Mouse (Mus musculus) forebrain, embryonic 10.5 days (tissue): Measurements from ENCODE around the gene Tpk1. TPM values are rescaled to one million over a fixed set of nuclear protein-coding genes. Genes with fewer than 3 reads are reported as not detected.
"Not testable (repeated sequence)": the region's sequence is repeated elsewhere in the genome, so short reads cannot be mapped to it uniquely, and the experiment has no call there.

Source experiments
- DNase-seq: peaks from one replicate; pipeline ENCODE4 v3.0.0-alpha.2; 2017; ENCODE audit warnings: low spot score; ENCODE audit errors: extremely low spot score
- H3K27ac ChIP-seq: fragments of 300-500 bp; sonication (generic); 2 replicates; pipeline ENCODE4 v1.5.1; 2016; ENCODE audit warnings: mild to moderate bottlenecking
- H3K27me3 ChIP-seq: fragments of 300-500 bp; sonication (generic); 2 replicates; pipeline ENCODE4 v1.6.1; 2016; ENCODE audit warnings: mild to moderate bottlenecking; ENCODE audit not compliant: poor library complexity, severe bottlenecking
- H3K36me3 ChIP-seq: fragments of 300-500 bp; sonication (generic); replicated peaks from 2 replicates; pipeline ENCODE4 v1.6.1; 2016; ENCODE audit warnings: mild to moderate bottlenecking, moderate library complexity
- H3K4me1 ChIP-seq: fragments of 300-500 bp; sonication (generic); 2 replicates; pipeline ENCODE4 v1.6.1; 2016
- H3K4me3 ChIP-seq: fragments of 300-500 bp; sonication (generic); 2 replicates; pipeline ENCODE4 v1.5.1; 2016; ENCODE audit warnings: mild to moderate bottlenecking, moderate library complexity
- H3K9me3 ChIP-seq: fragments of 300-500 bp; sonication (generic); 2 replicates; pipeline ENCODE4 v1.6.1; 2016; ENCODE audit warnings: mild to moderate bottlenecking, moderate library complexity
- WGBS: fragments of 180-500 bp; shearing (Covaris S2); methylation state at CpG from one replicate; pipeline ENCODE4 v1.1.7; 2016; 5-methylcytosine and 5-hydroxymethylcytosine counted together
- polyA plus RNA-seq: library from polyadenylated mRNA; unstranded; fragments of >200 nt; fragmentation: Nextera tagmentation; extraction: Ambion mirVana; gene quantifications from 2 replicates; pipeline ENCODE4 v1.2.1, GENCODE M21; 2016

Tpk1 gene
- polyA plus RNA-seq, 1 experiment from 2014 or later = 4.8 TPM

GRCm38 (mm10) chr6:43636980-43637638 lies 29.0 kb downstream of the Tpk1 start:
- Histone ChIP-seq H3K36me3 (no peaks in the 10 kb centered on the region), H3K27ac (no peak overlapping the region), H3K4me1 (no peaks in the 10 kb centered on the region), H3K9me3 (no peaks in the 10 kb centered on the region), H3K27me3 (no peaks in the 10 kb centered on the region), H3K4me3 (no peak overlapping the region)
- 93% methylated on average over 11 of the region's 11 CpGs for WGBS
- no peak for DNase-seq

GRCm38 (mm10) chr6:43633308-43633963 lies 32.6 kb downstream of the Tpk1 start:
- Histone ChIP-seq H3K4me3 (no peak overlapping the region), H3K4me1 (no peaks in the 10 kb centered on the region), H3K9me3 (no peaks in the 10 kb centered on the region), H3K27ac (no peak overlapping the region), H3K27me3 (no peaks in the 10 kb centered on the region), H3K36me3 (no peaks in the 10 kb centered on the region)
- DNase-seq = no peak
- WGBS = 95% methylated on average over 3 of the region's 3 CpGs

- Histone ChIP-seq H3K4me3 (no peak overlapping the region), H3K27me3 (no peaks in the 10 kb centered on the region), H3K36me3 (no peaks in the 10 kb centered on the region), H3K27ac (no peak overlapping the region), H3K4me1 (no peaks in the 10 kb centered on the region), H3K9me3 (no peaks in the 10 kb centered on the region)
- no peak for DNase-seq
Observed at GRCm38 (mm10) chr6:43632871-43633270, 33.2 kb downstream of the Tpk1 start.

- WGBS = 94% methylated on average over 6 of the region's 6 CpGs
- H3K36me3 ChIP-seq, H3K9me3 ChIP-seq, H3K4me3 ChIP-seq, DNase-seq, H3K4me1 ChIP-seq, H3K27ac ChIP-seq, H3K27me3 ChIP-seq: not testable (repeated sequence)
Observed at GRCm38 (mm10) chr6:43623448-43623847, 42.6 kb downstream of the Tpk1 start.

GRCm38 (mm10) chr6:43619258-43619657 lies 46.8 kb downstream of the Tpk1 start:
- Histone ChIP-seq H3K4me1 (no peaks in the 10 kb centered on the region), H3K9me3 (no peaks in the 10 kb centered on the region), H3K4me3 (no peak overlapping the region), H3K27ac (no peak overlapping the region), H3K36me3 (no peaks in the 10 kb centered on the region), H3K27me3 (no peaks in the 10 kb centered on the region)
- WGBS = 83% methylated on average over 3 of the region's 3 CpGs
- no peak for DNase-seq

GRCm38 (mm10) chr6:43611770-43612169 lies 54.3 kb downstream of the Tpk1 start:
- Histone ChIP-seq H3K4me1 (no peaks in the 10 kb centered on the region), H3K27ac (no peak overlapping the region), H3K9me3 (no peaks in the 10 kb centered on the region), H3K4me3 (no peak overlapping the region), H3K27me3 (no peaks in the 10 kb centered on the region), H3K36me3 (no peaks in the 10 kb centered on the region)
- WGBS = 88% methylated on average over 2 of the region's 2 CpGs
- DNase-seq = no peak

GRCm38 (mm10) chr6:43590841-43591541 lies 75.1 kb downstream of the Tpk1 start:
- DNase-seq = no peak
- no peak overlapping the region for H3K4me3 ChIP-seq
- H3K27ac ChIP-seq = no peak overlapping the region
- no peaks in the 10 kb centered on the region for H3K9me3 ChIP-seq
- H3K36me3 ChIP-seq = no peaks in the 10 kb centered on the region
- WGBS = 87% methylated on average over 4 of the region's 4 CpGs
- no peaks in the 10 kb centered on the region for H3K27me3 ChIP-seq
- no peaks in the 10 kb centered on the region for H3K4me1 ChIP-seq

GRCm38 (mm10) chr6:43585274-43585673 lies 80.8 kb downstream of the Tpk1 start:
- Histone ChIP-seq H3K9me3 (no peaks in the 10 kb centered on the region), H3K27me3 (no peaks in the 10 kb centered on the region), H3K4me3 (no peak overlapping the region), H3K36me3 (no peaks in the 10 kb centered on the region), H3K27ac (no peak overlapping the region), H3K4me1 (no peaks in the 10 kb centered on the region)
- DNase-seq = no peak
- WGBS = 93% methylated on average over 2 of the region's 2 CpGs

GRCm38 (mm10) chr6:43581809-43582208 lies 84.3 kb downstream of the Tpk1 start:
- 89% methylated on average over 2 of the region's 2 CpGs for WGBS
- no peaks in the 10 kb centered on the region for H3K36me3 ChIP-seq

GRCm38 (mm10) chr6:43567885-43568284 lies 98.2 kb downstream of the Tpk1 start:
- DNase-seq = no peak
- no peak overlapping the region for H3K4me3 ChIP-seq
- H3K27me3 ChIP-seq = no peaks in the 10 kb centered on the region
- H3K36me3 ChIP-seq = no peaks in the 10 kb centered on the region
- WGBS = 94% methylated on average over 1 of the region's 1 CpGs
- no peaks in the 10 kb centered on the region for H3K4me1 ChIP-seq
- no peaks in the 10 kb centered on the region for H3K9me3 ChIP-seq
- no peak overlapping the region for H3K27ac ChIP-seq

More at GRCm38 (mm10) chr6:43581809-43582208, 84.3 kb downstream of the Tpk1 start:
- no peak for DNase-seq
- Histone ChIP-seq H3K4me1 (no peaks in the 10 kb centered on the region), H3K27ac (no peak overlapping the region), H3K9me3 (no peaks in the 10 kb centered on the region), H3K4me3 (no peak overlapping the region), H3K27me3 (no peaks in the 10 kb centered on the region)

- DNase-seq = no peak
- no peak overlapping the region for H3K27ac ChIP-seq
- WGBS = 90% methylated on average over 4 of the region's 4 CpGs
Observed at GRCm38 (mm10) chr6:43562474-43562873, 103.6 kb downstream of the Tpk1 start.

GRCm38 (mm10) chr6:43551410-43551809 lies 114.7 kb downstream of the Tpk1 start:
- Histone ChIP-seq H3K9me3 (no peaks in the 10 kb centered on the region), H3K4me3 (no peak overlapping the region), H3K36me3 (no peaks in the 10 kb centered on the region), H3K27me3 (no peaks in the 10 kb centered on the region), H3K4me1 (no peaks in the 10 kb centered on the region), H3K27ac (no peak overlapping the region)
- 89% methylated on average over 1 of the region's 1 CpGs for WGBS
- DNase-seq = no peak

More at GRCm38 (mm10) chr6:43562474-43562873, 103.6 kb downstream of the Tpk1 start:
- H3K36me3 ChIP-seq = no peaks in the 10 kb centered on the region
- H3K27me3 ChIP-seq = no peaks in the 10 kb centered on the region
- H3K4me3 ChIP-seq = no peak overlapping the region
- no peaks in the 10 kb centered on the region for H3K4me1 ChIP-seq
- H3K9me3 ChIP-seq = no peaks in the 10 kb centered on the region

GRCm38 (mm10) chr6:43546537-43546936 lies 119.5 kb downstream of the Tpk1 start:
- Histone ChIP-seq H3K4me3 (no peak overlapping the region), H3K27ac (no peak overlapping the region), H3K27me3 (no peaks in the 10 kb centered on the region), H3K36me3 (no peaks in the 10 kb centered on the region), H3K4me1 (no peaks in the 10 kb centered on the region), H3K9me3 (no peaks in the 10 kb centered on the region)
- WGBS = 93% methylated on average over 1 of the region's 1 CpGs
- no peak for DNase-seq
